Mouse (Mus musculus): ENCODE results near the gene Ccdc85b. TPM values are rescaled to one million over a fixed set of nuclear protein-coding genes. Genes with fewer than 3 reads are reported as not detected.

Ccdc85b gene
- polyA plus RNA-seq, 1 experiment from 2014 or later, result 6.5 TPM

DNA sequence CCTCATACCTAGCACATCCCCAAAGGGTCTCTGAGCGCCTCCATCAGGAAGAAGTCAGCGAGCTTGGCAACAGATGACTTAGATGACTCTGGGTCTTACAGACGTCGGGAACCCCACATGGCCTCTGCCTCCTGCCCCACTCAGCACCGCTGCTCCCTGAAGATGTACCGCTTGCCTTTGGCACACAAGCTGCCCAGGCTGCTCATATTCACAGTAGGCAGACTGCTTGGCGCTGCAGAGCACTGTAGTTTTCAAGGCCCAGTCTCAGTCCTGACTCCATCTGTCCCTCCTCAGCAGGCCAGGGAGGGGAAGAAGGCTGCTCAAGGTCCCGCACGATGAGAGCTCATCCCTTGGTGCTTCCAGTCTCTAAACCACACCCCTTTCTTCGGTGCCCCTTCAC is 35.4 kb downstream of the Ccdc85b start:
- 89% methylated on average over 10 of the region's 10 CpGs for WGBS
- Histone ChIP-seq H3K9me3 (ENCODE audit: control insufficient read depth, low read length) (no peaks in the 10 kb centered on the region), H3K27me3 (ENCODE audit: control insufficient read depth, insufficient read depth, low read length) (no peaks in the 10 kb centered on the region), H3K27ac (ENCODE audit: low read depth, low read length) (no peak overlapping the region), H3K4me1 (replicated peaks; ENCODE audit: control insufficient read depth, insufficient read depth, low read length) (peaks cover 17% of the 10 kb centered on the region; the same call in 1 of the 2 replicates), H3K4me2 (ENCODE audit: low read depth, low read length, severe bottlenecking) (no peak overlapping the region), H3K36me3 (ENCODE audit: control insufficient read depth, insufficient read depth, low read length) (peaks cover 7% of the 10 kb centered on the region; the same call in 1 of the 2 replicates), H3K4me3 (ENCODE audit: low read depth, low read length) (no peak overlapping the region), H3K9ac (ENCODE audit: low read length) (no peak overlapping the region)
- no peak for ATAC-seq (replicated peaks; ENCODE audit: low FRiP score)
- no peak for DNase-seq (ENCODE audit: low spot score)

DNA sequence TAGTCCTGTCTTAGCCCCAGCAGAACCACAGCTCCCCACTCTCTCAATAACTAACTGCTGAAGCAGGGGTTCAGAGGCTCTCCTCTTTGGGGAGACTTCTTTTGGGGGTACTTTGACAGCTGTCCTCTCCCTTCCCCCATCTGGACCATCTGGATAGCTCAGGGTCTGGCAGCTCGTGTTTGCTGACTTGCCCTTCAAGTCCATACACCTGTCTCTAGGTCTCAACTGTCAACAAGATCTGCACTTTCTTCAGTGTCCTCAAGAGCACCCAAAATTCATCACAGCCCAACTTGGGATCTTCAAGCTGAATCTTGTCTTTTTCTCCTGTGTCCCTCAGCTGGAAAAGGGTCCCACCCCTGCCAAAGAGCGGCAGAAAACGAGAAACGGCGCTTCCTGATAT is 35.9 kb downstream of the Ccdc85b start:
- H3K9me3 ChIP-seq (ENCODE audit: control insufficient read depth, low read length), result no peaks in the 10 kb centered on the region
- H3K4me3 ChIP-seq (ENCODE audit: low read depth, low read length), result no peak overlapping the region
- DNase-seq (ENCODE audit: low spot score), result no peak
- 88% methylated on average over 5 of the region's 5 CpGs for WGBS
- no peaks in the 10 kb centered on the region for H3K27me3 ChIP-seq (ENCODE audit: control insufficient read depth, insufficient read depth, low read length)
- H3K4me2 ChIP-seq (ENCODE audit: low read depth, low read length, severe bottlenecking), result no peak overlapping the region
- no peak overlapping the region for H3K27ac ChIP-seq (ENCODE audit: low read depth, low read length)
- H3K36me3 ChIP-seq (ENCODE audit: control insufficient read depth, insufficient read depth, low read length), result peaks cover 7% of the 10 kb centered on the region; the same call in 1 of the 2 replicates
- ATAC-seq (replicated peaks; ENCODE audit: low FRiP score), result no peak
- no peak overlapping the region for H3K9ac ChIP-seq (ENCODE audit: low read length)
- peaks cover 17% of the 10 kb centered on the region; the same call in 1 of the 2 replicates for H3K4me1 ChIP-seq (replicated peaks; ENCODE audit: control insufficient read depth, insufficient read depth, low read length)

- H3K4me1 ChIP-seq (replicated peaks; ENCODE audit: control insufficient read depth, insufficient read depth, low read length), result peaks cover 9% of the 10 kb centered on the region; the same call in 1 of the 2 replicates
- no peaks in the 10 kb centered on the region for H3K27me3 ChIP-seq (ENCODE audit: control insufficient read depth, insufficient read depth, low read length)
- ATAC-seq (replicated peaks; ENCODE audit: low FRiP score) (no peak), DNase-seq (ENCODE audit: low spot score) (no peak)
- H3K4me2 ChIP-seq (ENCODE audit: low read depth, low read length, severe bottlenecking), result no peak overlapping the region
- no peak overlapping the region for H3K9ac ChIP-seq (ENCODE audit: low read length)
- H3K36me3 ChIP-seq (ENCODE audit: control insufficient read depth, insufficient read depth, low read length), result peaks cover 2% of the 10 kb centered on the region; the same call in 1 of the 2 replicates
- H3K4me3 ChIP-seq (ENCODE audit: low read depth, low read length), result no peak overlapping the region
- no peak overlapping the region for H3K27ac ChIP-seq (ENCODE audit: low read depth, low read length)
- 90% methylated on average over 6 of the region's 6 CpGs for WGBS
- no peaks in the 10 kb centered on the region for H3K9me3 ChIP-seq (ENCODE audit: control insufficient read depth, low read length)
Observed at GRCm38 (mm10) chr19:5420579-5420978, 37.1 kb downstream of the Ccdc85b start.

- no peaks in the 10 kb centered on the region for H3K9me3 ChIP-seq (ENCODE audit: control insufficient read depth, low read length)
- no peak overlapping the region for H3K9ac ChIP-seq (ENCODE audit: low read length)
- H3K27me3 ChIP-seq (ENCODE audit: control insufficient read depth, insufficient read depth, low read length), result no peaks in the 10 kb centered on the region
- 91% methylated on average over 9 of the region's 9 CpGs for WGBS
- DNase-seq (ENCODE audit: low spot score), result no peak
- ATAC-seq (replicated peaks; ENCODE audit: low FRiP score), result no peak
- H3K4me2 ChIP-seq (ENCODE audit: low read depth, low read length, severe bottlenecking), result no peak overlapping the region
- peaks cover 2% of the 10 kb centered on the region; the same call in 1 of the 2 replicates for H3K36me3 ChIP-seq (ENCODE audit: control insufficient read depth, insufficient read depth, low read length)
- H3K4me1 ChIP-seq (replicated peaks; ENCODE audit: control insufficient read depth, insufficient read depth, low read length), result peaks cover 8% of the 10 kb centered on the region; the same call in 1 of the 2 replicates
- no peak overlapping the region for H3K27ac ChIP-seq (ENCODE audit: low read depth, low read length)
- no peak overlapping the region for H3K4me3 ChIP-seq (ENCODE audit: low read depth, low read length)
Observed at GRCm38 (mm10) chr19:5419630-5420029, 38.1 kb downstream of the Ccdc85b start.

DNA sequence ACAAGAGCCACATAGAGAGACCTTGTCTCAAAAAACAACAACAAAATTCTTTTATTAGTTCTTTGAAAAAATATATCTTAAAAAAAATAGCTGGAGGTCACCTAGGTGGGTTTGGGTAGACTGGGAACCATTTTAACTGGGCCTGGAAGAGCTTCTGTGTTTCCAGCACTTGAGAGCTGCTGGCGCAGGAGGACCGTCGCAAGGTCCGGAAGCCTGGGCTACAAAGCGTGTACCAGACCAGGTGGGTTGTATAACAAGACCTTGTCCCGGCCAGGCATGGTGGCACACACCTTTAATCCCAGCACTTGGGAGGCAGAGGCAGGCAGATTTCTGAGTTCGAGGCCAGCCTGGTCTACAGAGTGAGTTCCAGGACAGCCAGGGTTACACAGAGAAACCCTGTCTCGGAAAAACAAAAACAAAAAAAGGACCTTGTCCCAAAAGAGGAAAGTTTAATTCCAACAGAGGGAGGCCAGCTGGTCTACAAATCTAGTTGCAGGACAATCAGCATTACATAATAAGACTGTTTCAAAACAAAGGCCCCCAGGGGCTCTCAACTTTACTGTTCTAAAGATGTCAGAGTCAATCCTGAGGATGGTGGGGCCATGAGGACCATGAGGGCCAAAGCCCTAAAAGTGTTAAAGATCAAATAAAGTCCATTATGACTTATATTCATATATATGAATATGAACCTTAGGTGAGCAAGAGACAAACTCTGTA is 38.8 kb downstream of the Ccdc85b start:
- Histone ChIP-seq H3K27me3 (ENCODE audit: control insufficient read depth, insufficient read depth, low read length) (no peaks in the 10 kb centered on the region), H3K36me3 (ENCODE audit: control insufficient read depth, insufficient read depth, low read length) (peaks cover 2% of the 10 kb centered on the region; the same call in 1 of the 2 replicates), H3K9ac (ENCODE audit: low read length) (no peak overlapping the region), H3K27ac (ENCODE audit: low read depth, low read length) (no peak overlapping the region), H3K9me3 (ENCODE audit: control insufficient read depth, low read length) (no peaks in the 10 kb centered on the region), H3K4me3 (ENCODE audit: low read depth, low read length) (no peak overlapping the region), H3K4me2 (ENCODE audit: low read depth, low read length, severe bottlenecking) (no peak overlapping the region), H3K4me1 (replicated peaks; ENCODE audit: control insufficient read depth, insufficient read depth, low read length) (peaks cover 8% of the 10 kb centered on the region; the same call in 1 of the 2 replicates)
- 95% methylated on average over 8 of the region's 8 CpGs for WGBS
- ATAC-seq (replicated peaks; ENCODE audit: low FRiP score), result no peak
- no peak for DNase-seq (ENCODE audit: low spot score)

GRCm38 (mm10) chr19:5414534-5414957 is 43.1 kb downstream of the Ccdc85b start:
- 68% methylated on average over 2 of the region's 2 CpGs for WGBS
- no peak overlapping the region for H3K9ac ChIP-seq (ENCODE audit: low read length)
- no peak for ATAC-seq (replicated peaks; ENCODE audit: low FRiP score)
- no peaks in the 10 kb centered on the region for H3K4me1 ChIP-seq (replicated peaks; ENCODE audit: control insufficient read depth, insufficient read depth, low read length)
- no peak overlapping the region for H3K4me3 ChIP-seq (ENCODE audit: low read depth, low read length)
- no peak overlapping the region for H3K4me2 ChIP-seq (ENCODE audit: low read depth, low read length, severe bottlenecking)
- H3K9me3 ChIP-seq (ENCODE audit: control insufficient read depth, low read length), result no peaks in the 10 kb centered on the region
- no peaks in the 10 kb centered on the region for H3K27me3 ChIP-seq (ENCODE audit: control insufficient read depth, insufficient read depth, low read length)
- no peak overlapping the region for H3K27ac ChIP-seq (ENCODE audit: low read depth, low read length)
- DNase-seq (ENCODE audit: low spot score), result no peak
- H3K36me3 ChIP-seq (ENCODE audit: control insufficient read depth, insufficient read depth, low read length), result no peaks in the 10 kb centered on the region

DNA sequence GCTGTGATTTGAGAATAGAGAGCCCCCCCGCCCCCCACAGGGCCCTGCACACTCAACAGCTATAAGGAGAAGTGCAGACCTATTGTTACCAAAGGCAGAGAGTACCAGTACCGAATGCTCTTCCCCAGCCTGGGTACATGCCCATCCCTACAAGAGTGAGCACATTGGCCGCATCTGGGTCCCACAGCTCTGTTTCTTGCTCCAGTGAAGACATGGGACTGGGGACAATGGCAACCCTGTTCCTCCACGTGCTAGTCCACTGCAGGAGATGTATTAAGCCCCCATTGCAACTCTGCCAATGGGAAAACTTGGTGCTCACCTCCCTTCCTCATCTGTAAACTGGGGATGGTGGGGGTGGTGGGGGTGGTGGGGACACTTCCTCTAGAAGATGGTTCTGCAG is 43.9 kb downstream of the Ccdc85b start:
- ATAC-seq (replicated peaks; ENCODE audit: low FRiP score), result no peak
- Histone ChIP-seq H3K4me1 (replicated peaks; ENCODE audit: control insufficient read depth, insufficient read depth, low read length) (no peaks in the 10 kb centered on the region), H3K9ac (ENCODE audit: low read length) (no peak overlapping the region), H3K9me3 (ENCODE audit: control insufficient read depth, low read length) (no peaks in the 10 kb centered on the region), H3K36me3 (ENCODE audit: control insufficient read depth, insufficient read depth, low read length) (no peaks in the 10 kb centered on the region), H3K4me3 (ENCODE audit: low read depth, low read length) (no peak overlapping the region), H3K4me2 (ENCODE audit: low read depth, low read length, severe bottlenecking) (no peak overlapping the region), H3K27ac (ENCODE audit: low read depth, low read length) (no peak overlapping the region), H3K27me3 (ENCODE audit: control insufficient read depth, insufficient read depth, low read length) (no peaks in the 10 kb centered on the region)
- WGBS, result 70% methylated on average over 4 of the region's 4 CpGs
- no peak for DNase-seq (ENCODE audit: low spot score)

GRCm38 (mm10) chr19:5411961-5412360 is 45.7 kb downstream of the Ccdc85b start:
- Histone ChIP-seq H3K9ac (ENCODE audit: low read length) (no peak overlapping the region), H3K36me3 (ENCODE audit: control insufficient read depth, insufficient read depth, low read length) (no peaks in the 10 kb centered on the region), H3K9me3 (ENCODE audit: control insufficient read depth, low read length) (no peaks in the 10 kb centered on the region), H3K4me2 (ENCODE audit: low read depth, low read length, severe bottlenecking) (no peak overlapping the region), H3K4me1 (replicated peaks; ENCODE audit: control insufficient read depth, insufficient read depth, low read length) (peaks cover 3% of the 10 kb centered on the region; the same call in 1 of the 2 replicates), H3K4me3 (ENCODE audit: low read depth, low read length) (no peak overlapping the region), H3K27me3 (ENCODE audit: control insufficient read depth, insufficient read depth, low read length) (no peaks in the 10 kb centered on the region), H3K27ac (ENCODE audit: low read depth, low read length) (no peak overlapping the region)
- ATAC-seq (replicated peaks; ENCODE audit: low FRiP score), result no peak
- no peak for DNase-seq (ENCODE audit: low spot score)
- WGBS, result 78% methylated on average over 5 of the region's 5 CpGs

DNA sequence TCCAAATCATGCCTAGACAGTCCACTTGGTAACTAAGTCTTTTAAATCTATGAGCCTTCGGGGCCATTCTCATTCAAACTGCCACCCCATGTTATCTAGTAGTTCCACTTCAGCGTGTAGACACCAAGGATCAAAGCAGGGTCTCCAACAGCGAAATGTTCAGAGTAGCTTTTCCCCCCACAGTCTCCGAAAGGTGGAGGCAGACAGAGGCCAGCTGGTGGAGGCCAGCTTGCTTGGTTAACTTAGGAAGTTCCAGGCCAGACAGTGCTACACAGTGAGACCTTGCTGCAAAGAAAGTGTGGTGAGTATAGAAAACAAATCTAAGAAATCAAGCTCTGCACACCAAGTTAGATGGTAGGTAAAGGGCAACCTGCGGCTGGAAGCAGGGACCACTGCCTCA is 47.1 kb downstream of the Ccdc85b start:
- DNase-seq (ENCODE audit: low spot score) (no peak), ATAC-seq (replicated peaks; ENCODE audit: low FRiP score) (no peak)
- WGBS, result 91% methylated on average over 5 of the region's 5 CpGs

More for the DNA sequence above, 47.1 kb downstream of the Ccdc85b start:
- Histone ChIP-seq H3K27me3 (ENCODE audit: control insufficient read depth, insufficient read depth, low read length) (no peaks in the 10 kb centered on the region), H3K4me3 (ENCODE audit: low read depth, low read length) (no peak overlapping the region), H3K9ac (ENCODE audit: low read length) (no peak overlapping the region), H3K27ac (ENCODE audit: low read depth, low read length) (no peak overlapping the region), H3K4me1 (replicated peaks; ENCODE audit: control insufficient read depth, insufficient read depth, low read length) (peaks cover 3% of the 10 kb centered on the region; the same call in 1 of the 2 replicates), H3K36me3 (ENCODE audit: control insufficient read depth, insufficient read depth, low read length) (no peaks in the 10 kb centered on the region), H3K4me2 (ENCODE audit: low read depth, low read length, severe bottlenecking) (no peak overlapping the region), H3K9me3 (ENCODE audit: control insufficient read depth, low read length) (no peaks in the 10 kb centered on the region)
